Mouse (Mus musculus) liver, postnatal 0 days (tissue): ENCODE results near the gene Kat2b. TPM values are rescaled to one million over a fixed set of nuclear protein-coding genes. Genes with fewer than 3 reads are reported as not detected.

Experiments
- ATAC-seq: fragments of 200-750 bp; cut with Nextera tagmentation; 2 replicates; pipeline ENCODE4 v1.8.0; 2017; ENCODE audit warnings: mild to moderate bottlenecking, moderate library complexity
- DNase-seq: peaks from one replicate; pipeline ENCODE4 v3.0.0-alpha.2; 2016
- H3K27ac ChIP-seq: fragments of 300-500 bp; sonication (generic); 2 replicates; pipeline ENCODE4 v1.5.1; 2014; ENCODE audit warnings: antibody characterized with exemption, moderate library complexity, mild to moderate bottlenecking, low read depth
- H3K27me3 ChIP-seq: fragments of 300-500 bp; sonication (generic); 2 replicates; pipeline ENCODE4 v1.6.1; 2014; ENCODE audit warnings: low read length, control low read depth, mixed read lengths; ENCODE audit not compliant: insufficient read depth
- H3K36me3 ChIP-seq: fragments of 300-500 bp; sonication (generic); replicated peaks from 2 replicates; pipeline ENCODE4 v1.6.1; 2014; ENCODE audit warnings: mild to moderate bottlenecking, control low read depth, low read length, moderate library complexity, mixed read lengths; ENCODE audit not compliant: insufficient read depth
- H3K4me1 ChIP-seq: fragments of 300-500 bp; sonication (generic); 2 replicates; pipeline ENCODE4 v1.6.1; 2014; ENCODE audit warnings: antibody characterized with exemption, mild to moderate bottlenecking, control low read depth; ENCODE audit not compliant: insufficient read depth
- H3K4me2 ChIP-seq: fragments of 300-500 bp; sonication (generic); 2 replicates; pipeline ENCODE4 v1.6.1; 2014; ENCODE audit warnings: low read depth, mild to moderate bottlenecking, low read length, moderate library complexity, mixed read lengths
- H3K4me3 ChIP-seq: fragments of 300-500 bp; sonication (generic); 2 replicates; pipeline ENCODE4 v1.5.1; 2014; ENCODE audit warnings: low read depth, low read length
- H3K9ac ChIP-seq: fragments of 300-500 bp; sonication (generic); replicated peaks from 2 replicates; pipeline ENCODE4 v1.6.1; 2014; ENCODE audit warnings: mild to moderate bottlenecking, moderate library complexity
- H3K9me3 ChIP-seq: fragments of 300-500 bp; sonication (generic); 2 replicates; pipeline ENCODE4 v1.6.1; 2016; ENCODE audit warnings: mild to moderate bottlenecking, control low read depth, low read length, mixed read lengths
- CTCF ChIP-seq: sonication (generic); IDR thresholded peaks from 2 replicates; pipeline ENCODE4 v1.5.1; 2016; ENCODE audit warnings: antibody characterized with exemption, low read depth
- EP300 ChIP-seq: IDR thresholded peaks from 2 replicates; pipeline ENCODE4 v1.6.1; 2016; ENCODE audit warnings: antibody characterized with exemption, low read depth, mild to moderate bottlenecking
- WGBS: fragments of 180-500 bp; shearing (Covaris S2); extraction: QIAGEN DNeasy Blood & Tissue Kit; methylation state at CpG from one replicate; pipeline ENCODE4 v1.1.7; 2014; ENCODE audit not compliant: insufficient replicate concordance; 5-methylcytosine and 5-hydroxymethylcytosine counted together
- polyA plus RNA-seq: library from polyadenylated mRNA; unstranded; fragments of >200 nt; fragmentation: Nextera tagmentation; extraction: Ambion mirVana; gene quantifications from 2 replicates; pipeline ENCODE4 v1.2.1, GENCODE M21; 2015

Kat2b gene
- polyA plus RNA-seq, 1 experiment from 2014 or later, result 6.2 TPM

DNA sequence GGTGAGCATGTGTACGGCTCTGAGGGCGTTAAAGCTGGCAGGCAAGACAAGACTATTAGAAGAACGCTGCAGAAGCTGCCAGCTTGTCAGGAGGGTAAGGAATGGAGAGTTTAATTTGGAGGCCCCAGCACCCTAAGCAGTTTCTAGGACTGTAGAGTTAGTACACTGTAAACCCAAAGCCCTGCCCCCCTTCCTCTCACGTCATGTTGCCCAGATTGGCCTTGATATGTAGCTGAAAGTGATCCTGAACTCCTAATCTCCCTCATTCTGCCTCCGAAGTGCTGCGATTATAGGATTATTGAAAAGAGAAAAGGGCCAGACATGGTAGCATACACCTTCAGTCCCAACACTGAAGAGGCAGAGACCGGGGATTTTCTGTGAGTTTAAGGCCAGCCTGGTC is 16.1 kb downstream of the Kat2b start:
- WGBS, result 82% methylated on average over 7 of the region's 7 CpGs
- no peaks in the 10 kb centered on the region for H3K9me3 ChIP-seq

DNA sequence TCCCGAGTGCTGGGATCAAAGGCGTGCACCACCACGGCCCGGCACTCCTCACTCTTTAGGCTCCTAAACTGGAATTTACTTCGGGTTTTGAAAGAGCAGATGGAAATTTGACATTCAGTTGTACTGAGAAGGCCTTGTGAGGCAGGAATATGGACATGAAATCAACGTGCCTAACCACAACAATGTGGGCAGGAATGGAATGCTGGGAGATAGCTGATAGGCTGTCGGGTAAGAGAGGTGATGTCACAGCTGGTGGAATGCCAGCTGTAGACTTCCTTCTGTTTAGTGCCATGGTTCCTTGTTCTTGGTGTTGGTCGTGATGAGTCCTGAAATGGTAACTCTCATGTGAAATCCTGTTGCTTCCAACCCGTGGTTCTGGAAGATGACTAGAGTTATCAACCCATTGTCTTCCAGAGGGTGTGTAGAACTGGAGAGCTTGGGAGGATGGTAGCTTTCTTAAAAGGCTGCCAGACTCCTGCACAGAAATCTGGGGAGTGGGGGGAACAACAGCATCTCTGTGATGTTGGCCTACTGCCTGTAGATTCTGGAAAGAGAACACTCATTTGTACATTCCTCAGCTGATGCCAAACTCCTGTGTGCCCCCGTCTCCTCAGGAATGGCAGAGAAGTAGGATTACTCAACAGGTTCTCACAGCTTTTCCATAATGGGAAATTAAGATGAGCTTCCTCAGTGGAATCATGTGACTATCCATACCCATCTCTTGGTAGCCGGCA is 17.4 kb downstream of the Kat2b start:
- Histone ChIP-seq H3K27me3 (no peaks in the 10 kb centered on the region), H3K36me3 (no peaks in the 10 kb centered on the region), H3K4me3 (no peak overlapping the region), H3K9ac (no peak overlapping the region), H3K27ac (0 out of 2 replicates have a peak overlapping the region, but pooled peaks have one; percentile 17), H3K4me2 (no peak overlapping the region), H3K9me3 (no peaks in the 10 kb centered on the region), H3K4me1 (peaks cover 41% of the 10 kb centered on the region)
- WGBS, result 77% methylated on average over 11 of the region's 11 CpGs
- ATAC-seq (no peak), DNase-seq (no peak)
- no peak for TF ChIP-seq CTCF
- TF ChIP-seq EP300, result no peak

More for the DNA sequence above, 16.1 kb downstream of the Kat2b start:
- DNase-seq, result no peak
- ATAC-seq, result no peak
- Histone ChIP-seq H3K27ac (no peak overlapping the region), H3K36me3 (no peaks in the 10 kb centered on the region), H3K27me3 (no peaks in the 10 kb centered on the region), H3K4me1 (peaks cover 43% of the 10 kb centered on the region), H3K4me2 (no peak overlapping the region), H3K4me3 (no peak overlapping the region), H3K9ac (no peak overlapping the region)
- no peak for TF ChIP-seq EP300
- no peak for TF ChIP-seq CTCF

DNA sequence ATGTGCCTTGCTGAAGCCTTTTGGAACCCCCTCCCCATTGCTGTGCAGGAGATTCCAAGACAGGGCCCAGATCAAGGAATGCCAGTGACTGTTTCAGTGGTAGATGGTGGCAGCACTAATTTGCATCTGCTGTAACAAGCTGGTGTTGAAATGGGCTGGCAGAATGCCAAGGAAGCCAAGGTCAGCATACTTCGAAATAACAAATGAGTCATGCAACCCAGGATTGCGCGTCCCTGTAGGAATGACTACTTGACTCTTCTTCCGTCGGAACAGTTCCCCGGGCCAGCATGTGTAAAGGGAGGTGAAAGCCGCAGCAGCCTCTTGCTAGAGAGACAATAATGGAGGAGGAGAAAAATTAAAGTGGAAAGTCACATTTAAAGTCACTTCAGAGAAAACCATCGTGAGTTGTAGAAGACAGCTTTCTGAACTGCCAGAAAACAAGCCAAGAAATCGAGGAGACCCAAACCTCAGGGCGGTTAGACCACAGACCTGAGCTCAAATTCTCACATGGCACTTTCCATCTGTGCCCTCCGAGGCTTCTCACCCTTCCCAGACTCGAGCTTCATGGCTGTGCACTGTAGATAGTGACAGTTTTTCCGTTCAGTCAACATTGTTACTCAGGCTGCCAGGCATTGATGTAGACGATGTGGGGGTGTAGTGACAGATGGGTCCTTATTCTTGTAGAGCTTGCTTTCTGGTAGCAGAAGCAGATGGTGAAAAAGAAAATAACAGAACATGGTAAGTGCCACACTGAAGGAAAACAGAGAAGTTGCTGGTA is 20.6 kb downstream of the Kat2b start:
- H3K27me3 ChIP-seq, result no peaks in the 10 kb centered on the region
- peak; percentile 90 for ATAC-seq
- H3K27ac ChIP-seq, result peak overlapping the region; percentile 91
- TF ChIP-seq CTCF (no peak), EP300 (peak; percentile 83)
- no peaks in the 10 kb centered on the region for H3K36me3 ChIP-seq
- H3K9ac ChIP-seq, result peak overlapping the region; percentile 26
- peak overlapping the region; percentile 51 for H3K4me2 ChIP-seq
- H3K4me3 ChIP-seq, result no peak overlapping the region
- H3K9me3 ChIP-seq, result no peaks in the 10 kb centered on the region
- 8% methylated on average over 14 of the region's 14 CpGs for WGBS
- H3K4me1 ChIP-seq, result peaks cover 28% of the 10 kb centered on the region
- peak; percentile 93 for DNase-seq

DNA sequence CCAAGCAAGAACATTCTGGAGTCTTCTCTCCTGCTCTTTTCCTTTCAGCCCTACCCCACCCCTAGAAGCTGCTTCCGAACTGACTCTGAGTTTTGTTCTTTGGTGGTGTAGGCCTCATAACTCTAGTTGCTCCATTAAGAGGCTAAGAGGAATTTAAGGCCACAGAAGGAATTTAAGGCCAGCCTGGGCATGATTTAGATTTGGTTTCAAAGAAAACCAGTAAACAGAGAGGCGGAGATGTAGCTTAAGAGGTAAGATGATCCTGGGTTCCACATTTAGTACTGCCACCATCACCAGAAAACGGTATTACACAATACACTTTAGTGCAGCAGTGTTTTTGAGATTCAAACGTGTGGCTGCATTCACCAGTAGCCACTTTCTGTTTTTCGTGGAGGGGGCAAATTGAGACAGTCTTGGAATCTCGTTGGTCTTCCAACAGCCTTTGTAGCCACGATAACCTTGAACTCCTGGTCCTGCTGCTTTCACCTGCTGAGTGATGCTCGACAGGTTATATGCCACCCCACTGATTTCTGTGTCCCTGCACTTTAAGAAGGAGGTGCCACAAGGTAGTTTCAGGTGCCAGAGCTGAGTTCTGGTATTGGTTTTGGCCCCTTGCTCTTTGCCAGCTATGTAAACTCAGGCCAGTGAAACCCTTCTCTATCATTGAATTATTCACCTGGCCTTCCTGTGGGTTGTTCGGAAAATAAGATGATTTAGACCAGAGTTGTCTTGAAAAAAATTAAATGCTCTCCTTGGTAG is 21.6 kb downstream of the Kat2b start:
- peaks cover 26% of the 10 kb centered on the region for H3K4me1 ChIP-seq
- DNase-seq, result no peak
- no peaks in the 10 kb centered on the region for H3K9me3 ChIP-seq
- no peaks in the 10 kb centered on the region for H3K36me3 ChIP-seq
- no peaks in the 10 kb centered on the region for H3K27me3 ChIP-seq
- H3K4me3 ChIP-seq, result no peak overlapping the region
- peak overlapping the region; percentile 51; the same call in 1 of the 2 replicates for H3K4me2 ChIP-seq
- TF ChIP-seq EP300 (no peak), CTCF (no peak)
- peak overlapping the region; percentile 26 for H3K9ac ChIP-seq
- 66% methylated on average over 9 of the region's 9 CpGs for WGBS
- peak overlapping the region; percentile 91 for H3K27ac ChIP-seq
- ATAC-seq, result no peak

DNA sequence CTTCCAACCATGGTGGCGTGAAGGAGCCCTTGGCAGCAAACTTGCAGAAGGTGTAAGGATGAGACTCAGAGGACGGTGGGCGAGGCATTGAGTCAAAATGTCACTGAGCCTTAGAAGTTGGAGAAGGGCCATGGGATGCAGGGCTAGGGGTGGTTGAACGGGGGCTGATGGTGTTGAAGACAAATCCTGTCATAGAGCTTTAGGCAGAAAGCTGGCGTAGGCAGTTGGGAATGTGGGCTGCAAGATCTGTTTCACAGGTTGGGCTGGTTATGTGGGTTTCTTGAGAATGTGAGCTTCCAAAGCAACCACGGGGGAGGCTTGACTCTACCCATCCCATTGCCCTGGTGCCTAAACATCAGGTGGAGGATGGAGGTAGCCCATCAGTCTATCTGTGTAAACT is 23.4 kb downstream of the Kat2b start:
- no peaks in the 10 kb centered on the region for H3K9me3 ChIP-seq
- no peak overlapping the region for H3K4me3 ChIP-seq
- DNase-seq (no peak), ATAC-seq (no peak)
- no peak for TF ChIP-seq CTCF
- peaks cover 32% of the 10 kb centered on the region for H3K4me1 ChIP-seq
- no peak overlapping the region for H3K27ac ChIP-seq
- WGBS, result 88% methylated on average over 6 of the region's 6 CpGs
- H3K27me3 ChIP-seq, result no peaks in the 10 kb centered on the region
- no peak overlapping the region for H3K9ac ChIP-seq
- no peaks in the 10 kb centered on the region for H3K36me3 ChIP-seq
- no peak overlapping the region for H3K4me2 ChIP-seq

DNA sequence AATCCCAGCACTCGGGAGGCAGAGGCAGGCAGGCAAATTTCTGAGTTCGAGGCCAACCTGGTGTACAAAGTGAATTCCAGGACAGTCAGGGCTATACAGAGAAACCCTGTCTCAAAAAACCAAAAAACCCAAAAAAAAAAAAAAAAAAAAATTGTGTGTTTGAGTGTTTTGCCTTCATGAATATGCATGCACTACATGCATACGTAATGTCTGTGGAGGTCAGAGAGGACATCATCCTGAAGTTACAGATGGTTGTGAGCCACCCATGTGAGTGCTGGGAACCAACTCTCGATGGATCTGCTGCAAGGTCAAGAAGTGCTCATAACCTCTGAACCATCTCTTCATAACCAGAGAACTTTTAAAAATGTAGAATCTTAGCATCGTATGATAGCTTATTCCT is 25.2 kb downstream of the Kat2b start:
- Histone ChIP-seq H3K4me1 (peaks cover 44% of the 10 kb centered on the region), H3K9me3 (no peaks in the 10 kb centered on the region), H3K4me2 (no peak overlapping the region), H3K9ac (no peak overlapping the region), H3K4me3 (no peak overlapping the region), H3K27ac (no peak overlapping the region), H3K36me3 (0 out of 2 replicates have a peak, but pooled peaks cover 2% of the 10 kb centered on the region), H3K27me3 (no peaks in the 10 kb centered on the region)
- WGBS, result 85% methylated on average over 5 of the region's 5 CpGs
- DNase-seq (no peak), ATAC-seq (no peak)
- TF ChIP-seq CTCF (no peak), EP300 (no peak)
